Mouse (Mus musculus): ENCODE measurements around the gene Fbln7. TPM values are rescaled to one million over a fixed set of nuclear protein-coding genes. Genes with fewer than 3 reads are reported as not detected.

Gene Fbln7
- polyA plus RNA-seq, 1 experiment from 2014 or later: 5.1 TPM

DNA sequence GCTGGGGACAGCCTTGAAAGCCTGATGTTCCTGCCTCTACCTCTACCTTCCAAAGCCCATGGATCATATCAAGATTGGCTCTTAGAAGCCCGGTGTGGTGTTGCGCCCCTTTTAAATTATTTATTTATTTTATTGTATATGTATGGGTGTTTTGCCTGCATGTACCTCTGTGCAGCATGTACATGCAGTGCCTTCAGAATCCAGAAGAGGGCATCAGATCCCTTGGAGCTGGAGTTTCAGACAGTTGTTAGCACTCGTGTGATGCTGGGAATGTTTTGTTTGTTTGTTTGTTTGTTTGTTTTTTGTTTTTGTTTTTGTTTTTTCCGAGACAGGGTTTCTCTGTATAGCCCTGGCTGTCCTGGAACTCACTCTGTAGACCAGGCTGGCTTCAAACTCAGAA, 18.5 kb downstream of the Fbln7 start:
- Histone ChIP-seq H3K4me1 (no peaks in the 10 kb centered on the region), H3K4me2 (no peak overlapping the region), H3K36me3 (no peaks in the 10 kb centered on the region), H3K4me3 (replicated peaks) (no peak overlapping the region), H3K9me3 (replicated peaks) (no peaks in the 10 kb centered on the region), H3K27me3 (no peaks in the 10 kb centered on the region), H3K27ac (no peak overlapping the region), H3K9ac (no peak overlapping the region)
- 74% methylated on average over 4 of the region's 4 CpGs for WGBS
- ATAC-seq (replicated peaks; ENCODE audit: low FRiP score): no peak

DNA sequence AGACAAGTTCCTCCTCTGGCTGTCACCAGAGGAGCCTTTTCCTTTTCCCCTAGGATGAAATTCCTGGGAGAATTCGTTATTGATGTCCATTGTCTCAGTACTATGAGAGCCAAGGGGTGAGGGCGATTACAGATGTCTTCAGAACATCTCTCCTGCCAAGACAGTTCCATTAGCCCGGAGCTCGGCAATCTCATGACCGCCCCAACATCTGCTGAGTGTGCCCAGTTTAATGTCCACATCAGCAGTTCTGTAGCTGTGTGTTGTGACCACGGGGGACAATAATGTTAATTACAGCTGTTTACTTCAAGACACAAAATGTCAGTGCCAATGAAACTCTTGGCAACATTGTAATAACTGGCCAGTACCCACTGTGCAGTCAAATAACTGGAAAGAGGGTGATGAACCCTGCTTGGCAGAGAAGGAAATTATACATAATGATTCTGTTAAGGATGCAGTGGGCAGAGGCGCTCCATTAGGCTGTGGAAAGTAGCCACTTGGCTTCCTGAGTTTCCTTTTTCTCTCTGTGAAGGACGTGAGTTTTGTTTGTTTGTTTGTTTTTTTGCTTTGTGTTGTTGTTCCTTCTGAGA, 22.5 kb downstream of the Fbln7 start:
- no peaks in the 10 kb centered on the region for H3K27me3 ChIP-seq
- H3K4me1 ChIP-seq: peaks cover 14% of the 10 kb centered on the region
- no peaks in the 10 kb centered on the region for H3K36me3 ChIP-seq
- ATAC-seq (replicated peaks; ENCODE audit: low FRiP score): no peak
- H3K9me3 ChIP-seq (replicated peaks): no peaks in the 10 kb centered on the region
- H3K4me3 ChIP-seq (replicated peaks): no peak overlapping the region
- no peak overlapping the region for H3K4me2 ChIP-seq
- H3K27ac ChIP-seq: no peak overlapping the region
- WGBS: 82% methylated on average over 8 of the region's 8 CpGs
- H3K9ac ChIP-seq: no peak overlapping the region

DNA sequence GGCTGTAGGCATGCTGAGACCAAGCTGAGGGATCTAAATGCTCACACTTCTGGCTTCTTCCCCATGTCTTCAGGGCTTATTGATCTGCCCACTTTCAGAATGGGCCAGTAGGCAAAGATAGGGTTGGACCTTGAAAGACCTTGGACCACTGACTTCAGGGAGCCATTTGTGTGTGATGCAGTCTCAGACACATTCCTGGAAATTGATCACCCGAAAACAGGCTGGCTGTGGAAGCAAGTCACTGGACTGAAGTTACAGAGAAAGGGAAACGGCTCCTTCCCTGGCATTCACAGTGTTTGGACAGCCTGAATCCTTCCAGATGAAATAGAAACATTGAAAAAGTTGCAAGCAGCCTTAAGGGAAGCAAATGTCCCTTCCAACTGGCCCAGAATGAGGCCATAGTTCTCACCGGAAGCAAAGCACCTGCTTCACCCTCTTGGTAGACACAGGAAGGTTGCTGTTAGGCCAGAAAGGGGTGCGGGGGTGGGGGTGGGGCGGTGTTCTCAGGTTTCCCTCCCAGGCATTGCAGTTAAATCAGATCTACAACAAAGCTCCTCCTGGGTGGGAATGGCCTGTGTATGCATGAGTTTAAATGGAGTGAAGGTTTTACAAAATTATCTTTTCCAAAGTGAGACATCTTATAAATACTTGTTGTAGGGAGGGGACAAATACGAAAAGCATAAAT, 25.2 kb downstream of the Fbln7 start:
- H3K4me3 ChIP-seq (replicated peaks): no peak overlapping the region
- H3K9me3 ChIP-seq (replicated peaks): no peaks in the 10 kb centered on the region; the same call in 1 of the 2 replicates
- WGBS: 35% methylated on average over 6 of the region's 6 CpGs
- peak overlapping the region; percentile 92 for H3K27ac ChIP-seq
- no peaks in the 10 kb centered on the region for H3K27me3 ChIP-seq
- H3K36me3 ChIP-seq: no peaks in the 10 kb centered on the region
- H3K4me2 ChIP-seq: no peak overlapping the region
- no peak overlapping the region for H3K9ac ChIP-seq
- peaks cover 17% of the 10 kb centered on the region for H3K4me1 ChIP-seq
- ATAC-seq (replicated peaks; ENCODE audit: low FRiP score): peak; percentile 77

DNA sequence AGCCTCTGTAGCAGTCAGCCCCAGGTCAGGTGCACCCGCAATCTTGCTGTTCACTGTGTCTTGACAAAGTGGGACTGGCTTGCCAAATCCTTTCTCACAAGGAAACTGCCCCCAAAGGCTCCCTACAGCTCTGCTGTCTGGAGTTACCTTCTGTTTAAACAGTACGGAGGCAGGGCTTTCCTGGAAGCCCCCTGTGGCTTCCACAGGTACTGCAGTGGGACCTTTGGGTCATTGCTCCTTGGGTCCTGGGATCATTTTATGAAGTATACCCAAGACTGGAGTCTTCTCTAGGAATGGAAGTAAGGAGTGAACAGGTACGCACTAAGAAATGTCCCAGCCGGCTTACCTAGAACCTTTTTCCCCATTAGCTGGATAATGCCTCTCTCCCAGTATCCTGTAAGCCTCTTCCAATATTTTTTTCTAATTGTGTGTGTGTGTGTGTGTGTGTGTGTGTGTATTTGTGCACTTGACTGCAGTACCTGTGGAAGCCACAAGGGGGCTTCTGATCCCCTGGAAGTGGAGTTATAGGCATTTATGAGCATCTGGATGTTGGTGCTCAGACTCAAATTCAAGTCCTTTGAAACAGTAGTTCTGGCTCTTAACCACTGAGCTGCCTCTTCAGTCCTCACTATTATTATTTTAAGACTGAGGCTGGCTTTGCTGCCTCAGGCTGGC, 28.0 kb downstream of the Fbln7 start:
- H3K27ac ChIP-seq: no peak overlapping the region
- no peak overlapping the region for H3K4me2 ChIP-seq
- peaks cover 17% of the 10 kb centered on the region for H3K4me1 ChIP-seq
- no peak overlapping the region for H3K9ac ChIP-seq
- ATAC-seq (replicated peaks; ENCODE audit: low FRiP score): no peak
- no peak overlapping the region for H3K4me3 ChIP-seq (replicated peaks)
- no peaks in the 10 kb centered on the region for H3K36me3 ChIP-seq
- no peaks in the 10 kb centered on the region for H3K27me3 ChIP-seq
- 86% methylated on average over 4 of the region's 4 CpGs for WGBS
- H3K9me3 ChIP-seq (replicated peaks): no peaks in the 10 kb centered on the region; the same call in 1 of the 2 replicates

DNA sequence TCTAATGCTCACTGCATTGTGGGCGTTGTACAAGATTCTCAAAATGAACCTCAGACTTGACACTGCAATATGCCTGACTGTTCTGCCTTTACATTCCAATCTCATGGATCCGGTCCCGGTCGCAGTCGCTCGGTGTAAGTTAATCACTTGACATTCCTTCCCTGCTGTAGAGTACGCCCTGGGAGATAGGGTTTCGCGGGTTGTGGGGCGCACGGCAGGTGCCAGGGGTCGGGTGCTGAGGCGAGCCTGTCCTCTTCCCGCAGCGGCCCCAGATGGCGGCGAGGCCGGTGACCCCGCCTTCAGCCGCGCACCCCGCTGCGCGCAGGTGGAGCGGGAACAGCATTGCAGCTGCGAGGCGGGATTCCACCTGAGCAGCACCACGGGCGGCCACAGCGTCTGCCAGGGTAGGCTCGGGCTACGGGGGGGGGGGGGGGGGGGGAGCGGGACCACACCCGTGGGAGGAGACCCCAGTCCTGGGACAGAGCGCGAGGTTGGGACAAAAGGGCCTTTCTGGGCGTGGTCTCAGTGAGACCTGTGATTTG, 29.5 kb downstream of the Fbln7 start:
- peak overlapping the region; percentile 35; the same call in 1 of the 2 replicates for H3K9ac ChIP-seq
- H3K9me3 ChIP-seq (replicated peaks): no peaks in the 10 kb centered on the region; the same call in 1 of the 2 replicates
- ATAC-seq (replicated peaks; ENCODE audit: low FRiP score): peak; percentile 59
- H3K27me3 ChIP-seq: no peaks in the 10 kb centered on the region
- H3K4me3 ChIP-seq (replicated peaks): peak overlapping the region; percentile 45
- H3K36me3 ChIP-seq: no peaks in the 10 kb centered on the region
- WGBS: 6% methylated on average over 34 of the region's 37 CpGs
- H3K4me1 ChIP-seq: peaks cover 17% of the 10 kb centered on the region
- peak overlapping the region; percentile 85 for H3K4me2 ChIP-seq
- no peak overlapping the region for H3K27ac ChIP-seq

DNA sequence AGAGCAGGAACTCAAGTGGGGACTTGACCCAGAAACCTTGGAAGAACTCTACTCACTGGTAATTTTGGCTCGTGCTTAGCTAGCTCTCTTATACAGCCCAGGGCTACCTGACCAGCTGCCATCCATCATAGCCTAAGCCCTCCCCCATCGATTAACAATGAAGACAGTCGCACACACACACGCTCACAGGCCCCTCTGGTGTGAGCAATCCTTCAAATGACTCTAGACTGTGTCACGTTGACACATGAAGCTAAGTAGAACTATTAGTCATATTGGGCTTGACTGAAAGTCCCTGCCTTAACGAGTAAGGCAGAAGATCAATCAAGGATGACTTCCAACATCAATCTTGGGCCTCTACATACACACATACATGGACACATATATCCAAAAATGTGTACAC, 40.1 kb downstream of the Fbln7 start:
- Histone ChIP-seq H3K9me3 (replicated peaks) (peaks cover 7% of the 10 kb centered on the region), H3K4me1 (no peaks in the 10 kb centered on the region), H3K36me3 (no peaks in the 10 kb centered on the region), H3K27me3 (no peaks in the 10 kb centered on the region), H3K4me3 (replicated peaks) (no peak overlapping the region), H3K4me2 (no peak overlapping the region), H3K27ac (no peak overlapping the region), H3K9ac (no peak overlapping the region)
- ATAC-seq (replicated peaks; ENCODE audit: low FRiP score): no peak
- 80% methylated on average over 6 of the region's 6 CpGs for WGBS

DNA sequence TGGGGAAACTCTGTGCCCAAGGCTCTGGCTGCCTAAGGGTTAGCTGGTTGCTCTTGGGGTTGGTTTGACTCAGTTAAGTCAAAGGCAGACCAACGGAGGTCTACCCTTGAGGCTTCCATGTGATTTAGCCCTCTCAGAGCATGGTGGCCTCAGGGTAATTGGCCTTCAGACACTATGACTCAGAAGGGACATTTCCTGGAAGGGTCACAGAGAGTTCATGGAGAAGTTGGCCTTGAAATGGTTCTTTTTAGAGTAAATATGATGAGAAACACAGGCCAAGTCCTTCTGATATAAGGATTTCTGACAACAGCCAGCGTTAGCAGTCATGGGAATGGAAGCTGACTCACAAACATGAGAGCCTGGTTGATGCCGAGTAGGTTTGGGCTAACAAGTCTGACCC, 40.9 kb downstream of the Fbln7 start:
- no peaks in the 10 kb centered on the region for H3K27me3 ChIP-seq
- H3K36me3 ChIP-seq: no peaks in the 10 kb centered on the region
- H3K4me2 ChIP-seq: no peak overlapping the region
- H3K4me1 ChIP-seq: no peaks in the 10 kb centered on the region
- WGBS: 82% methylated on average over 3 of the region's 3 CpGs
- no peak for ATAC-seq (replicated peaks; ENCODE audit: low FRiP score)
- H3K9me3 ChIP-seq (replicated peaks): peaks cover 7% of the 10 kb centered on the region
- no peak overlapping the region for H3K4me3 ChIP-seq (replicated peaks)
- H3K27ac ChIP-seq: no peak overlapping the region
- no peak overlapping the region for H3K9ac ChIP-seq

DNA sequence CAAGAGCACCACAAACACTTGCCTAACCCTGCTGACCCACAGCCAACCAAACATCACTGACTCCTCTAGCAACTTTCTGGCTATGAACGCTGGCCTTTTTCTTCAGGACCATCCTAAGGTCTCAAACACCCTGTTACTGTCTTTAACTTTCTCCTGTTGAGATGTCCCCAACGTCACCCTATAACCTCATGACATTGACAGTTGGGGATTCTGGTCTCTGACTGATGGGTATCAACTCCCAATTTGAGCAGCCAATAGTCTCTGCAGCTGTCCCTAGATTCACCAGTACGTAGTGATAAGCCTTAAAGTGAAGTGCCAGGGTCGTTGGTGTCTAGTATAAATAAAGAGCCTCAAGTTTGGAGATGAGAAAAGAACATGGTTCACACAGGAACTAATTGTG, 52.2 kb downstream of the Fbln7 start:
- Histone ChIP-seq H3K4me2 (no peak overlapping the region), H3K4me1 (no peaks in the 10 kb centered on the region), H3K27me3 (no peaks in the 10 kb centered on the region), H3K9me3 (replicated peaks) (no peaks in the 10 kb centered on the region), H3K4me3 (replicated peaks) (no peak overlapping the region), H3K36me3 (no peaks in the 10 kb centered on the region), H3K27ac (no peak overlapping the region), H3K9ac (no peak overlapping the region)
- no peak for ATAC-seq (replicated peaks; ENCODE audit: low FRiP score)
- 85% methylated on average over 4 of the region's 4 CpGs for WGBS

DNA sequence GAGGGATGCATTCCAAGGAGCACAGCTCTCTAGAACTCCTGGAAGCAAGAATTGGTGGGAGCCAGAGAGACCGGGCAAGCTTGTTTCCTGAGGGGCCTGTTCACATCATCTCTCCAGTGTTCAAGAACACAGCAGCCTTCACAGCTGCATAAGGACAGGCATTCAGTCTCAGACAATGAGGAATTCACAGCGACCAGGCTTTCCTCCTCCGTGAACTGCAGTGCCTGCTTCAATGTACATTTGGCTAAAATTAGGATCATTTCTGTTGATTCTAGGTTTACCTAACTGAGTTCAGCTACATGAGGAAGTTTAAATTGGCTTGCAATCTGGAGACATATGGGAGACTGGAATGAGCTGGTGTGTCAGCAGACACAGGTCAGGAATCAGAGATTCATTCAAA, 53.7 kb downstream of the Fbln7 start:
- WGBS: 84% methylated on average over 3 of the region's 3 CpGs
- H3K4me3 ChIP-seq (replicated peaks): no peak overlapping the region
- H3K9ac ChIP-seq: no peak overlapping the region
- H3K27me3 ChIP-seq: no peaks in the 10 kb centered on the region
- no peaks in the 10 kb centered on the region for H3K4me1 ChIP-seq
- no peaks in the 10 kb centered on the region for H3K9me3 ChIP-seq (replicated peaks)
- no peaks in the 10 kb centered on the region for H3K36me3 ChIP-seq
- H3K4me2 ChIP-seq: no peak overlapping the region
- no peak for ATAC-seq (replicated peaks; ENCODE audit: low FRiP score)
- H3K27ac ChIP-seq: no peak overlapping the region

DNA sequence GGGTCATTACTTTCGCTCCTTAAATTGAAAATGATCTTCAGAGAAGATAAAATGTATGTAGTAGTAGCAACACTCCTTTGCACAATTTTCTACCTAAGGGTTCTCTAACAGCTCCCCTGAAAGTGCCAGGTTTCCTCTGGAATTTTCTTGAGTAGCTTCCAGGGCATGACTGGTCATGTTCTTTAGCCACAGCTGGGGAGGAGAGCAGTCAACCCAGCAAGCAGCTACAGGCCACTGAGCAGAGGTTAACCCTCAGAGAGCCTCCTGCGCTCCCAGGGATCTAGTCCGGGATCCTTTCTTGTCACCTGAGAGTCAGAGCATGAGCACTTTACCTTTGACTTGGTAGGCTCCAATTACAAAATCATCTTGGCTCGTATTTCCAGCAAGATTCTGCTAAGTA, 62.0 kb downstream of the Fbln7 start:
- H3K9ac ChIP-seq: no peak overlapping the region
- ATAC-seq (replicated peaks; ENCODE audit: low FRiP score): no peak
- 52% methylated on average over 4 of the region's 4 CpGs for WGBS
- H3K4me2 ChIP-seq: no peak overlapping the region
- no peak overlapping the region for H3K4me3 ChIP-seq (replicated peaks)
- no peaks in the 10 kb centered on the region for H3K4me1 ChIP-seq
- H3K9me3 ChIP-seq (replicated peaks): no peaks in the 10 kb centered on the region
- H3K36me3 ChIP-seq: peaks cover 28% of the 10 kb centered on the region
- no peaks in the 10 kb centered on the region for H3K27me3 ChIP-seq
- no peak overlapping the region for H3K27ac ChIP-seq

DNA sequence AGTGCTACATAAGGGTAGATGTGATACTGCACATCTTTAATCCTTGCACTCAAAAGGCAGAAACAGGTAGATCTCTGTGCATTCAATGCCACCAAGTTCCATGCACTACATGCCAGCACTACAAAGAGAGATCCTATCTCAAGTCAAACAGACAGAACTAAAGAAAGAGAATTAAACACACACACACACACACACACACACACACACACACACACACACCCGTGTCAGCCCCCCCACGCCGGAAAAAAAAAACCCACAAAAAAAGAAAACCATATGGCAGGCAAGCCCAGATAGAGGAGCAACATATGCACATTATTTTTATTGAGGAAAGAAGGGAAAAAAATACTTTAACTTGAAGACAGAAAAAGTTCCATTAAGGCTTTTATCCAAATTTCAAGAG, 65.7 kb downstream of the Fbln7 start:
- peaks cover 51% of the 10 kb centered on the region for H3K36me3 ChIP-seq
- no peaks in the 10 kb centered on the region for H3K9me3 ChIP-seq (replicated peaks)
- H3K4me1 ChIP-seq: no peaks in the 10 kb centered on the region
- H3K4me3 ChIP-seq (replicated peaks): no peak overlapping the region
- H3K9ac ChIP-seq: no peak overlapping the region
- no peak overlapping the region for H3K27ac ChIP-seq
- WGBS: 83% methylated on average over 3 of the region's 3 CpGs
- H3K27me3 ChIP-seq: no peaks in the 10 kb centered on the region
- ATAC-seq (replicated peaks; ENCODE audit: low FRiP score): no peak
- H3K4me2 ChIP-seq: no peak overlapping the region

DNA sequence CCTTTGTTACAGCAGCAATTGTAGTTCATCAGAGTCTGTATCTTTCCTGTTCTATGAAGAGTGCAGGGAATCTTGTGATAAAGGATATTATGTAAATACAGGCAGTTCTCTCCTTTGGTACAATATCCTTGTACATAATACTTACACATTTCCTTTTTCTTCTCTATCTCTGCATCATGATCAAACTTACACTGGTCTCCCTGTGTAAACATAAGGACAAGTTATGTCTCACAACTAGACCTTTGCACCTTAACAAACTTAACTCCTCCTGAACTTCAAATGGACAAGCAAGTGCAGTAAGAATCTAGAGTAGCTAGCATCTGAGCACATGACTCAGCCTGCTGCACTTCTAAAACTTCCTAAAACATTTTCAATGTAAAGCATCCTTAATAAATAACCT, 67.9 kb downstream of the Fbln7 start:
- no peaks in the 10 kb centered on the region for H3K27me3 ChIP-seq
- H3K4me1 ChIP-seq: no peaks in the 10 kb centered on the region
- H3K27ac ChIP-seq: no peak overlapping the region
- no peak overlapping the region for H3K4me3 ChIP-seq (replicated peaks)
- ATAC-seq (replicated peaks; ENCODE audit: low FRiP score): no peak
- no peaks in the 10 kb centered on the region for H3K9me3 ChIP-seq (replicated peaks)
- H3K4me2 ChIP-seq: no peak overlapping the region
- peaks cover 60% of the 10 kb centered on the region for H3K36me3 ChIP-seq
- no peak overlapping the region for H3K9ac ChIP-seq
